Mouse (Mus musculus) heart, postnatal 36 days (tissue): ENCODE measurements around the gene Cer1. TPM values are rescaled to one million over a fixed set of nuclear protein-coding genes. Genes with fewer than 3 reads are reported as not detected.

ENCODE experiments used
- DNase-seq, 2 experiments: peaks; one replicate each; pipeline ENCODE4 v3.0.0; 2021 to 2022
- intact Hi-C: fragments of 180-260 bp; cut with DNase I; formaldehyde crosslinking; loops from one replicate; pipeline ENCODE4 v1.15.1; 2025
- total RNA-seq, 2 experiments: library from RNA; stranded (reverse); gene quantifications; 2 replicates each; pipeline ENCODE4 v1.2.3; 2021

Cer1 gene
- total RNA-seq, 2 experiments from 2014 or later = not detected

- intact Hi-C loops = no loop called here
Measured at GRCm38 (mm10) chr4:82876656-82877055, 8.3 kb downstream of the Cer1 start.

GRCm38 (mm10) chr4:82875532-82875931 is 9.4 kb downstream of the Cer1 start:
- intact Hi-C loops = no loop called here
- DNase-seq = no peak

More at GRCm38 (mm10) chr4:82876656-82877055, 8.3 kb downstream of the Cer1 start:
- no peak for DNase-seq

GRCm38 (mm10) chr4:82874791-82875190 is 10.2 kb downstream of the Cer1 start:
- intact Hi-C loops = no loop called here
- no peak for DNase-seq

GRCm38 (mm10) chr4:82872548-82872947 is 12.4 kb downstream of the Cer1 start:
- intact Hi-C loops = no loop called here
- no peak for DNase-seq

GRCm38 (mm10) chr4:82872121-82872520 is 12.8 kb downstream of the Cer1 start:
- intact Hi-C loops = no loop called here
- DNase-seq = no peak

GRCm38 (mm10) chr4:82870931-82871330 is 14.0 kb downstream of the Cer1 start:
- intact Hi-C loops = no loop called here
- DNase-seq = no peak

GRCm38 (mm10) chr4:82867731-82868445 is 17.1 kb downstream of the Cer1 start:
- no peak for DNase-seq
- intact Hi-C loops = no loop called here

GRCm38 (mm10) chr4:82867111-82867510 is 17.8 kb downstream of the Cer1 start:
- DNase-seq = no peak
- intact Hi-C loops = no loop called here

- intact Hi-C loops = no loop called here
Measured at GRCm38 (mm10) chr4:82864974-82865699, 19.8 kb downstream of the Cer1 start.

GRCm38 (mm10) chr4:82863316-82863715 is 21.6 kb downstream of the Cer1 start:
- intact Hi-C loops = no loop called here
- DNase-seq = no peak

More at GRCm38 (mm10) chr4:82864974-82865699, 19.8 kb downstream of the Cer1 start:
- DNase-seq = no peak

- intact Hi-C loops = no loop called here
- DNase-seq = no peak
Measured at GRCm38 (mm10) chr4:82861451-82861850, 23.5 kb downstream of the Cer1 start.

- intact Hi-C loops = no loop called here
- DNase-seq = no peak
Measured at GRCm38 (mm10) chr4:82860566-82860965, 24.4 kb downstream of the Cer1 start.

- peak; percentile 81 to 85 for DNase-seq
- intact Hi-C loops = no loop called here
Measured at GRCm38 (mm10) chr4:82859131-82860125, 25.5 kb downstream of the Cer1 start, which contains the start of gene Zdhhc21. Zdhhc21 (minus strand) TSS chr4:82859958.

- no peak for DNase-seq
- intact Hi-C loops = no loop called here
Measured at GRCm38 (mm10) chr4:82858431-82859010, 26.4 kb downstream of the Cer1 start.

GRCm38 (mm10) chr4:82856986-82857385 is 28.0 kb downstream of the Cer1 start:
- intact Hi-C loops = no loop called here

GRCm38 (mm10) chr4:82853809-82854208 is 31.1 kb downstream of the Cer1 start:
- DNase-seq = no peak
- intact Hi-C loops = no loop called here

More at GRCm38 (mm10) chr4:82856986-82857385, 28.0 kb downstream of the Cer1 start:
- no peak for DNase-seq

- intact Hi-C loops = no loop called here
- DNase-seq = no peak
Measured at GRCm38 (mm10) chr4:82848552-82849234, 36.3 kb downstream of the Cer1 start.

GRCm38 (mm10) chr4:82837526-82838240 is 47.3 kb downstream of the Cer1 start:
- DNase-seq = no peak
- intact Hi-C loops = loop anchor here (10.0 kb wide), 1 partner anchor 193 kb away; no protein-coding TSS in a partner anchor
